28 mouse cellular contexts compared by ENCODE assay signal in the genomic region with DNA sequence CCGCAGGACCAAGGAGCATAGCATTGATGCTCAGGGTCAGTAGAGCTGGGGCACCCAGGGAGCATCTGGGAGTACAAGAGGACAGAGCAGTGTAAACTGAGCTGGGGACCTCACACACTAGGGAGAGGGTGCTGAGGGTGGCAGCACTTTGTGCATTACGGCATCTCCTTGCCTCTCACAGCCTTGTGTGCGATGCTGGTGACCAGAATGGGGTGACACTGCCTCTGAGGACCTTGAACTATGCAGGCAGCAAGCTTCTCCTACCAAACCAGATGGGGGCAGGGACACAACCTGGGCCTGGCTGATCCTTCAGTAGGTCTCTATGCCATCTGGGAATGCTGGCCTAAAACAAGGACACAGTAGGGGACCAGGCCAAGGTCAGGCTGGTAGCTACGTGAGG. TPM values are rescaled to one million over a fixed set of nuclear protein-coding genes. Genes with fewer than 3 reads are reported as not detected.
DNase-seq lines count a peak whose midpoint lies in the region; ATAC-seq lines count a peak whose summit lies in the region.
"Had no signal": no experiment of that assay in that cellular context is flagged by ENCODE, and none has a peak within 500 bp of the region (broad histone marks: within the 10 kb centered on the region; RNA-seq: fewer than 3 reads in every experiment).

No protein-coding gene starts in this region.

- WGBS in heart, embryonic 10.5 days, result 91% methylated on average over 4 of the region's 4 CpGs
- WGBS in liver, embryonic 12.5 days (ENCODE audit: insufficient replicate concordance), result 84% methylated on average over 4 of the region's 4 CpGs

- peaks cover 95% of the 10 kb centered on the region for H3K36me3 ChIP-seq in heart, embryonic 10.5 days
- peaks cover 96% of the 10 kb centered on the region for H3K36me3 ChIP-seq in liver, embryonic 12.5 days

- no peaks in the 10 kb centered on the region for H3K4me1 ChIP-seq in heart, embryonic 10.5 days
- H3K4me1 ChIP-seq in liver, embryonic 12.5 days, result no peaks in the 10 kb centered on the region
- H3K4me1 ChIP-seq: embryonic facial prominence, embryonic 10.5 days; embryonic facial prominence, embryonic 15.5 days; forebrain, embryonic 13.5 days; kidney, embryonic 15.5 days; limb, embryonic 13.5 days; lung, embryonic 15.5 days; midbrain, embryonic 12.5 days; neural tube, embryonic 13.5 days had no signal

- ATAC-seq in liver, embryonic 12.5 days, result no peak
- ATAC-seq: forebrain, embryonic 13.5 days had no signal

- H3K4me2 ChIP-seq in liver, embryonic 12.5 days, result no peak overlapping the region
- H3K4me2 ChIP-seq: embryonic facial prominence, embryonic 15.5 days; forebrain, embryonic 13.5 days; heart, embryonic 11.5 days; hindbrain, embryonic 14.5 days; kidney, embryonic 15.5 days; limb, embryonic 13.5 days; lung, embryonic 15.5 days; midbrain, embryonic 12.5 days; neural tube, embryonic 13.5 days had no signal

- H3K9me3 ChIP-seq in heart, embryonic 10.5 days, result no peaks in the 10 kb centered on the region
- H3K9me3 ChIP-seq in liver, embryonic 12.5 days (replicated peaks), result no peaks in the 10 kb centered on the region
- H3K9me3 ChIP-seq: embryonic facial prominence, embryonic 10.5 days; embryonic facial prominence, embryonic 15.5 days; forebrain, embryonic 13.5 days; G1E; kidney, embryonic 15.5 days; limb, embryonic 13.5 days; lung, embryonic 15.5 days; megakaryocyte, embryonic 14.5 days; midbrain, embryonic 12.5 days; neural tube, embryonic 13.5 days had no signal

- no peak overlapping the region for H3K9ac ChIP-seq in liver, embryonic 12.5 days
- H3K9ac ChIP-seq: embryonic facial prominence, embryonic 15.5 days; forebrain, embryonic 13.5 days; hindbrain, embryonic 14.5 days; kidney, embryonic 15.5 days; limb, embryonic 13.5 days; liver, embryonic 14.5 days; lung, embryonic 15.5 days; midbrain, embryonic 12.5 days; neural tube, embryonic 13.5 days had no signal

- H3K27me3 ChIP-seq in heart, embryonic 10.5 days (ENCODE audit: insufficient read depth, poor library complexity, severe bottlenecking), result no peaks in the 10 kb centered on the region
- no peaks in the 10 kb centered on the region for H3K27me3 ChIP-seq in liver, embryonic 12.5 days (replicated peaks)
- H3K27me3 ChIP-seq: embryonic facial prominence, embryonic 15.5 days; forebrain, embryonic 13.5 days; kidney, embryonic 15.5 days; limb, embryonic 13.5 days; lung, embryonic 15.5 days; megakaryocyte, embryonic 14.5 days; midbrain, embryonic 12.5 days; neural tube, embryonic 13.5 days had no signal

- no peak overlapping the region for H3K27ac ChIP-seq in heart, embryonic 10.5 days
- no peak overlapping the region for H3K27ac ChIP-seq in liver, embryonic 12.5 days
- H3K27ac ChIP-seq: embryonic facial prominence, embryonic 10.5 days; embryonic facial prominence, embryonic 15.5 days; forebrain, embryonic 13.5 days; hindbrain, embryonic 14.5 days; kidney, embryonic 15.5 days; limb, embryonic 13.5 days; liver, embryonic 14.5 days; lung, embryonic 15.5 days; midbrain, embryonic 12.5 days; neural tube, embryonic 13.5 days; stomach, postnatal 0 days had no signal

- intact Hi-C loops in heart, postnatal 14 days (cut with DNase I), result no loop called here

- peak; percentile 1 to 14 for DNase-seq in adrenal gland, adult 18-20 months (ENCODE audit: low spot score in 2 of 2)
- DNase-seq in adrenal gland, adult 8-10 months, result no peak
- peak; percentile 66 for DNase-seq in heart, embryonic 10.5 days (ENCODE audit: low spot score)
- no peak for DNase-seq in heart, postnatal 14 days
- DNase-seq in liver, result peak; percentile 1
- DNase-seq in urinary bladder, postnatal 25 days (ENCODE audit: low spot score), result peak; percentile 11
- DNase-seq in urinary bladder, adult 18-20 months (ENCODE audit: low spot score in 2 of 2), result no peak
- DNase-seq: cerebellum, adult 8-10 months; gastrocnemius, postnatal 14 days; kidney, adult 18-20 months; kidney, postnatal 36 days; thymus, adult 18-20 months; thymus, postnatal 36 days had no signal

- H3K4me3 ChIP-seq in heart, embryonic 10.5 days, result no peak overlapping the region
- no peak overlapping the region for H3K4me3 ChIP-seq in liver, embryonic 12.5 days
- H3K4me3 ChIP-seq: embryonic facial prominence, embryonic 10.5 days; embryonic facial prominence, embryonic 15.5 days; forebrain, embryonic 13.5 days; kidney, embryonic 15.5 days; limb, embryonic 13.5 days; lung, embryonic 15.5 days; megakaryocyte, embryonic 14.5 days; midbrain, embryonic 12.5 days; neural tube, embryonic 13.5 days had no signal

RNA-seq across cellular contexts. Expression of gene Mrpl21, which starts 16.0 kb away (rescaled TPM):
- total RNA-seq in adrenal gland, adult 18-20 months (2021), result 10 to 100 TPM; 71.8 to 72.5 TPM
- 10 to 100 TPM; 57.7 to 66.9 (median 65.7) TPM for total RNA-seq in adrenal gland, adult 8-10 months (2022)
- 114 and 118 TPM in 2 replicates for polyA plus RNA-seq in heart, embryonic 10.5 days (2016; fragmentation: Nextera tagmentation; extraction: Ambion mirVana)
- 10 to 100 TPM; 77.3 to 80.9 TPM for total RNA-seq in heart, postnatal 14 days (2021)
- 95.7 and 99.8 TPM in 2 replicates for polyA plus RNA-seq in liver, embryonic 12.5 days (2016; fragmentation: Nextera tagmentation; extraction: Ambion mirVana)

RNA-seq across cellular contexts. Expression of gene Ighmbp2, which starts 16.1 kb away (rescaled TPM):
- 1 to 10 TPM; 4.9 to 6.2 TPM for total RNA-seq in adrenal gland, adult 18-20 months (2021)
- 10 to 100 TPM in 1 of 4 experiments, 1 to 10 TPM in 3; 9.5 to 11.7 (median 9.6) TPM for total RNA-seq in adrenal gland, adult 8-10 months (2022)
- polyA plus RNA-seq in heart, embryonic 10.5 days (2016; fragmentation: Nextera tagmentation; extraction: Ambion mirVana), result 7.2 and 7.4 TPM in 2 replicates
- 1 to 10 TPM; 2.9 to 3.8 TPM for total RNA-seq in heart, postnatal 14 days (2021)
- polyA plus RNA-seq in liver, embryonic 12.5 days (2016; fragmentation: Nextera tagmentation; extraction: Ambion mirVana), result 5.1 and 5.7 TPM in 2 replicates

RNA-seq across cellular contexts. Expression of gene Cpt1a, which starts 55.5 kb away (rescaled TPM):
- total RNA-seq in adrenal gland, adult 18-20 months (2021), result 100 to 1,000 TPM; 135 to 368 TPM
- total RNA-seq in adrenal gland, adult 8-10 months (2022), result 100 to 1,000 TPM; 255 to 425 (median 320) TPM
- polyA plus RNA-seq in heart, embryonic 10.5 days (2016; fragmentation: Nextera tagmentation; extraction: Ambion mirVana), result 7.1 and 12.5 TPM in 2 replicates
- 10 to 100 TPM; 80.3 to 87.5 TPM for total RNA-seq in heart, postnatal 14 days (2021)
- 7.0 and 8.3 TPM in 2 replicates for polyA plus RNA-seq in liver, embryonic 12.5 days (2016; fragmentation: Nextera tagmentation; extraction: Ambion mirVana)

Comparison
In these comparisons a context has a peak if more than half of its experiments do, and no peak if none do; other contexts are left out.
1. DNase-seq: peak in adrenal gland, adult 18-20 months (2 of 2), heart, embryonic 10.5 days (single experiment), liver (single experiment) and urinary bladder, postnatal 25 days (single experiment); none in adrenal gland, adult 8-10 months (single experiment), heart, postnatal 14 days (0 of 2) and urinary bladder, adult 18-20 months (0 of 2).